Mouse (Mus musculus) G1E (cell line): ENCODE data around the gene Nr2c2ap. TPM values are rescaled to one million over a fixed set of nuclear protein-coding genes. Genes with fewer than 3 reads are reported as not detected.
A peak's percentile ranks its signal among the peaks of the same experiment; 100 is the strongest.

Experiments
- ATAC-seq: 2 replicates; pipeline ENCODE4 v1.8.0; 2016; ENCODE audit warnings: mild to moderate bottlenecking; ENCODE audit not compliant: insufficient number of reproducible peaks, poor library complexity, low FRiP score, severe bottlenecking; ENCODE audit errors: extremely low read depth
- DNase-seq: peaks from one replicate; pipeline ENCODE4 v3.0.0; 2012; ENCODE audit warnings: low spot score
- H3K27me3 ChIP-seq: 2 replicates; pipeline ENCODE4 v1.6.1; 2012; ENCODE audit warnings: mild to moderate bottlenecking, low read length, inconsistent platforms; ENCODE audit not compliant: insufficient read depth
- H3K36me3 ChIP-seq: replicated peaks from 2 replicates; pipeline ENCODE3; 2012; ENCODE audit warnings: mild to moderate bottlenecking, inconsistent platforms
- H3K4me1 ChIP-seq: 2 replicates; pipeline ENCODE4 v1.6.1; 2012; ENCODE audit warnings: low read depth, low read length, inconsistent platforms, mixed read lengths; ENCODE audit not compliant: insufficient read depth
- H3K4me3 ChIP-seq: 2 replicates; pipeline ENCODE4 v1.5.1; 2012; ENCODE audit warnings: low read depth, mild to moderate bottlenecking, inconsistent platforms, low read length, moderate library complexity, mixed read lengths
- H3K9me3 ChIP-seq: replicated peaks from 2 replicates; pipeline ENCODE4 v1.6.1; 2012; ENCODE audit warnings: inconsistent platforms
- CTCF ChIP-seq: IDR thresholded peaks from 2 replicates; pipeline ENCODE4 v1.5.1; 2012; ENCODE audit warnings: low read depth, low read length, inconsistent platforms, mixed read lengths
- GATA1 ChIP-seq: IDR thresholded peaks from 2 replicates; pipeline ENCODE4 v1.6.1; 2012; ENCODE audit warnings: borderline replicate concordance, low read length, inconsistent platforms, mixed read lengths
- GATA2 ChIP-seq: IDR thresholded peaks from 2 replicates; pipeline ENCODE4 v1.6.1; 2012; ENCODE audit warnings: low read depth, low read length, inconsistent platforms, borderline replicate concordance
- POLR2AphosphoS5 ChIP-seq: IDR thresholded peaks from 2 replicates; pipeline ENCODE4 v1.6.1; 2012; ENCODE audit warnings: low read depth, low read length, inconsistent platforms; ENCODE audit not compliant: insufficient replicate concordance
- TAL1 ChIP-seq: conservative IDR thresholded peaks from 2 replicates; pipeline ENCODE4 v1.6.1; 2012; ENCODE audit warnings: low read depth, low read length, inconsistent platforms, mixed read lengths
- polyA plus RNA-seq: library from polyadenylated mRNA; stranded (reverse); fragments of >175 nt; gene quantifications from 2 replicates; pipeline ENCODE4 v1.2.3, GENCODE M21; 2012
- total RNA-seq, 2 experiments: library from RNA; stranded (forward) in 1 of 2; stranded (reverse) in 1 of 2; fragments of 200-1000 nt in 1 of 2; fragments of >200 nt in 1 of 2; fragmentation: Nextera tagmentation in 1 of 2; gene quantifications; 2 replicates each; pipeline ENCODE4 v1.2.3; 2014 to 2017

Nr2c2ap gene
- total and polyA plus RNA-seq, 3 experiments = 8.5 to 19.4 (median 12.0) TPM

DNA sequence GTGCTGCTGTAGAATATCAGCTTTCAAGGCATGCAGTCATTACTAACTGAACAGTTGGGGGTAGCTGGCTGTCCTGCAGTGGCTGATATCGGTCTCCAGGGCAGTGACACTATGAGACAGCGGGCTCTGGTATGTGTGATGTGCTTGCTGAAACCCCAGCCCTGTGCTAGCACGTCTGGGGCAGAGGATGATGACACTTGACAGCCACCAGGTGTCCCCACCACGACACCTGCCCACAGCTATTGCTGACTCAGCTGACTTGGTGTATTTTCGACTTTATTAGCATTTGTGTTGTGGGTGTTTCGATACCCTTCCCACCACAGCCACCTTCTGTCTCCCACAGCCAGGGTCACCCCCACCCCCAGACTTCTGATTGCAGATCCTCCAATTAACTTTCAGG, 26.6 kb upstream of the Nr2c2ap start:
- ATAC-seq (no peak), DNase-seq (peak; percentile 31)
- no peaks in the 10 kb centered on the region for H3K36me3 ChIP-seq
- peaks cover 6% of the 10 kb centered on the region; the same call in 1 of the 2 replicates for H3K4me1 ChIP-seq
- H3K4me3 ChIP-seq = no peak overlapping the region
- H3K27me3 ChIP-seq = peaks cover 11% of the 10 kb centered on the region
- TF ChIP-seq TAL1 (no peak), CTCF (no peak), GATA1 (no peak), POLR2AphosphoS5 (no peak), GATA2 (no peak)
- H3K9me3 ChIP-seq = no peaks in the 10 kb centered on the region

DNA sequence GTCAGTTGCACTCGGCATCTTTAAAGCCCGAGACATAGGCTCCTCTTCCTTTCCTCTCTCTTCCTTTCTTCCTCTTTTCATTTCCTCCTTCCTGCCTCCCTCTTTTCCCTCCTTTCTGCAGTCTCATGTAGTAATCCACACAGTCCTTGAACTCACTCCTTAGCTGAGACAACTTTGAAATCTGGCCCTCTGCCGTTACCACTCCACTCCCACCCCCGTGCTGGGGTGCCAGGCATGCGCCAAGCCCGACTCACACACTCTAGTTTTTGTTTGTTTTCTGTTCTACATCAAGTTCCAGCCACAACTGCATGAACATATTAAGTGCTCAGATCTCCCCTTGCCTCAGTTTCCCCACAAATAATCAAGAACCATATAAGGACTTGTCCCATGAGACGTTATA, 26.2 kb upstream of the Nr2c2ap start:
- TF ChIP-seq TAL1 (no peak), CTCF (no peak), GATA2 (no peak), GATA1 (no peak), POLR2AphosphoS5 (no peak)
- no peaks in the 10 kb centered on the region for H3K36me3 ChIP-seq
- peaks cover 14% of the 10 kb centered on the region for H3K27me3 ChIP-seq

DNA sequence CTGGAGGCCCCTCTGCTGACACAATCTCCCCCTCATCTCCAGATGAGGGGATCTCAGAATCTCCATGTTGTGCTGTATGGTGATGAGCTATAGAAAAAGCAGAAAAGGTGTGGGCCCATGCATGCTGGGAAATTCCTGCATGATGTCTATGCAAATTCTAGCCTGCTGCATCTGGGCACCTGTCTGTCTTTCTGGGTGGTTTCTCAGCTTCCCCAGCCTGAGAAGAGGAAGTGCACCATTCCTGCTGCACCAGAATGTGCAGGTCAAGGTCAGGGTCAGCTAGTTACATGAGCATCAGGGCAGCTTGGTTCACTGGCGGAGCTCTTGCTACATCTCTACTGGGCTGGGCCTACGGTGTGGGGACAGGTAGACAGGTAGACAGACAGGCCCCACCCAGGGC, 20.7 kb upstream of the Nr2c2ap start:
- H3K36me3 ChIP-seq = no peaks in the 10 kb centered on the region
- no peak overlapping the region for H3K4me3 ChIP-seq
- no peaks in the 10 kb centered on the region for H3K9me3 ChIP-seq
- peaks cover 24% of the 10 kb centered on the region for H3K27me3 ChIP-seq
- ATAC-seq (no peak), DNase-seq (no peak)
- no peaks in the 10 kb centered on the region for H3K4me1 ChIP-seq
- TF ChIP-seq TAL1 = no peak

More for the DNA sequence above, 26.2 kb upstream of the Nr2c2ap start:
- no peaks in the 10 kb centered on the region for H3K9me3 ChIP-seq
- ATAC-seq (no peak), DNase-seq (no peak)
- peaks cover 6% of the 10 kb centered on the region; the same call in 1 of the 2 replicates for H3K4me1 ChIP-seq
- no peak overlapping the region for H3K4me3 ChIP-seq

DNA sequence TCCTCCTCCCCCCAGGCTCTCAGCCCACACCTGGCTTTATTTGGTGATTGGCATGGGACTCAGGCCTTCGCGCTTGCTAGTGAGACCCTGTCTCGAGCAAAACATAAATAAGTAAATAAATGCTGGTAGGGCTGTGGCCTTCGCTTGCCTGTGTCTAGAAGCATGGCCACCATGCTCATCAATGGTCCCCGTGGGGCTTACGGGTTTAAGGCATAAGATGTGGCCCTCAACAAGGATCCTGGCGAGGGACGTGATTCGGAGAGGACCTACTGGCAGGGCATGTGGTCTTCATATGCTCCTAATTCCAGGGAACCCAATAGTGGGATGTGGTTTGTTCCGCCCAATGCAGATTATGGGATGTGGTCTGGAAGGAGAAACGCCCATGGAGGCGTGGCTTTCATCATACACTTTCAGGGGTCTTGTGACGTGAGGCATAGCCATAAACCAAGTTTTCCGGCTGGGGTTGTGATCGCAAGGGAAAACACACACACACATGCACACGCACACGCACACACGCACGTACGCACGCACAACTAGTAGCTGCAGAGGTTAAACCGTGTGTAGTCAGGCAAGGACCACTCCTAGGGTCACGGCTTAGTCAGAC, 19.8 kb upstream of the Nr2c2ap start:
- ATAC-seq (no peak), DNase-seq (no peak)
- TF ChIP-seq CTCF = no peak
- Histone ChIP-seq H3K36me3 (no peaks in the 10 kb centered on the region), H3K9me3 (no peaks in the 10 kb centered on the region), H3K4me1 (no peaks in the 10 kb centered on the region), H3K27me3 (peaks cover 27% of the 10 kb centered on the region), H3K4me3 (no peak overlapping the region)

DNA sequence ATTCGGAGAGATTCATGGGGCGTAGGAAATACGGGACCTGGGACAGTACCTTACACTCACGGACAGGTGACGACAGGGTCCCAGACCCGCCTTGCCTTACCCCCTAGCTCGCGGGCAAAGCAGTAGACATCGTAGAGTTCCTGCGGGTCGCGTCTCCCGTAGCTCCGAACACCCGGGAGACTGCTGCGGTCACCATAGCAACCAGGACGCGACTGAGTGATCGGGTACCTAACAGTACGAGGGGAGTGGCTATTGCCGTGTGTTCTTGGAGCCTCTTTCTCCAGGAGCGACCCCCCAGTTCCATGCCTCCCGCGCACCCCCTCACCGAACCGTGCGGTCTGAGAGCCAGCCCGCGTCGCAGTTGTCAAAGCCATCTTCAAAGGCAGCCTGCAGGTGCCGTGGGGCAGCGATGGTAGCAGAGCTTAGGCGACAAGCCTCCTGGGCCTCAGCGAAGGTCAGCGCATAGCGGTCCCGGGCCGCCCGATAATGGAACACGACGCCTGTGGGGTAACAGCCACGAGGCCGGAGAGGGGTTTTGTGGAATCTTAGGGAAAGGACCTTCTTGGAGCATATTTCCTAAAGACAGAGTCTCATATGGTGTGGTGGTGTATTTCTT, 18.6 kb upstream of the Nr2c2ap start:
- ATAC-seq = no peak
- no peak for DNase-seq
- Histone ChIP-seq H3K4me3 (no peak overlapping the region), H3K27me3 (peaks cover 29% of the 10 kb centered on the region), H3K36me3 (no peaks in the 10 kb centered on the region), H3K4me1 (no peaks in the 10 kb centered on the region), H3K9me3 (no peaks in the 10 kb centered on the region)
- TF ChIP-seq POLR2AphosphoS5 (no peak), CTCF (no peak), TAL1 (no peak), GATA2 (no peak), GATA1 (no peak)

DNA sequence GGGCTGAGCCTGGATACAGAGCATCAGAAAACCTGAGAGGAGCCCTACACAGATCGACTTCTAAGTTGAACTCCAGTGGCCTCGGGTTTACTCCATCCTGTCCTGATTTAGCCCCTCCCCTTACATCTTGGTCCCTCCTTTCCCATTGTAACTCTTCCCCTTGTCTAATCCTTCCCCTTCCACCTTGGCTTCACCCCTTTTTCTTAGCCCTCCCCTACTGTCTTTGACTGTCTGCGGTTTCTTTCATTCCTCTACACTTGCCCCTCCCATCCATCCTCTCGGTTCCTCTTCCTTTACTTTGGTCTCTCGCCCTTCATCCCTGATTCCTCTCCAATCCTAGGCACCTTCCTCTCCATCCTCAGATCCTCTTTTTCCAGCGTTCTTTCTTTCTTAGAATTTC, 16.6 kb upstream of the Nr2c2ap start:
- Histone ChIP-seq H3K4me3 (no peak overlapping the region), H3K36me3 (no peaks in the 10 kb centered on the region), H3K4me1 (0 out of 2 replicates have a peak, but pooled peaks cover 2% of the 10 kb centered on the region), H3K9me3 (no peaks in the 10 kb centered on the region), H3K27me3 (peaks cover 39% of the 10 kb centered on the region)
- no peak for TF ChIP-seq POLR2AphosphoS5
- no peak for ATAC-seq
- DNase-seq = no peak

DNA sequence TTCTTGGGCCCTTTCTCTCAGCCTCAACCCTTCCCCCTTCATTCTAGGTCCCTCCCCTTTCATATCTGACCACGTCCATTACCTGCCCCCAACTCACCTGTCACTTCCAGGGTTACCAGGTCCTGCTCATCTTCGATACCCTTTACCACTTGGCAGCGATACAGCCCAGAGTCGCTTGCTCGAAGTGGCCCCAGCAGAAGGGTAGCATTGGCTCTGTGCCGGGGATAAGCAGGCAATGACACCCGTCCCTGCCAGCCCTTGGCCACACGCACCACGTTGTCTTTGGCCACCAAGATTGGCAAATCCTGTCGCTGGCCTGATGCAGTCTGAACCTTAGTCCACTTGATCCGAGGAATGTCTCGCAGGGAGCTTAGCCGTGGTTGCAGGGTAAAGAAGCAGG, 16.2 kb upstream of the Nr2c2ap start:
- Histone ChIP-seq H3K4me1 (0 out of 2 replicates have a peak, but pooled peaks cover 2% of the 10 kb centered on the region), H3K4me3 (no peak overlapping the region), H3K27me3 (peaks cover 37% of the 10 kb centered on the region), H3K36me3 (no peaks in the 10 kb centered on the region), H3K9me3 (no peaks in the 10 kb centered on the region)
- ATAC-seq = no peak
- DNase-seq = no peak
- TF ChIP-seq TAL1 (no peak), GATA1 (no peak), GATA2 (no peak), CTCF (no peak), POLR2AphosphoS5 (no peak)
